Mouse (Mus musculus) hindbrain, embryonic 16.5 days (tissue): ENCODE measurements at regions not wholly inside any gene's neighbourhood (a gene's known extent, or its start where the extent isn't known, plus 50 kb on each side); places are given as distances from the start of the nearest gene placed in this dataset.

Experiments
- ATAC-seq: fragments of 200-750 bp; cut with Nextera tagmentation; 2 replicates; pipeline ENCODE4 v1.8.0; 2017; ENCODE audit warnings: moderate TSS enrichment, moderate library complexity
- H3K27ac ChIP-seq: fragments of 300-500 bp; sonication (generic); 2 replicates; pipeline ENCODE4 v1.5.1; 2014; ENCODE audit warnings: low read depth, mild to moderate bottlenecking, control low read depth, low read length, moderate library complexity
- H3K27me3 ChIP-seq: fragments of 300-500 bp; sonication (generic); replicated peaks from 2 replicates; pipeline ENCODE4 v1.6.1; 2014; ENCODE audit warnings: low read length; ENCODE audit not compliant: control insufficient read depth, insufficient read depth
- H3K36me3 ChIP-seq: fragments of 300-500 bp; sonication (generic); 2 replicates; pipeline ENCODE4 v1.6.1; 2014; ENCODE audit warnings: mild to moderate bottlenecking, low read length, moderate library complexity, mixed read lengths; ENCODE audit not compliant: control insufficient read depth, insufficient read depth
- H3K4me1 ChIP-seq: fragments of 300-500 bp; sonication (generic); 2 replicates; pipeline ENCODE4 v1.6.1; 2014; ENCODE audit warnings: low read depth, low read length; ENCODE audit not compliant: control insufficient read depth, insufficient read depth
- H3K4me2 ChIP-seq: fragments of 300-500 bp; sonication (generic); 2 replicates; pipeline ENCODE4 v1.6.1; 2014; ENCODE audit warnings: mild to moderate bottlenecking, low read length, control low read depth, moderate library complexity
- H3K4me3 ChIP-seq: fragments of 300-500 bp; sonication (generic); 2 replicates; pipeline ENCODE4 v1.5.1; 2014; ENCODE audit warnings: mild to moderate bottlenecking, low read length, control low read depth, moderate library complexity
- H3K9ac ChIP-seq: fragments of 300-500 bp; sonication (generic); 2 replicates; pipeline ENCODE4 v1.6.1; 2014; ENCODE audit warnings: low read depth, mild to moderate bottlenecking, control low read depth, low read length, moderate library complexity
- H3K9me3 ChIP-seq: fragments of 300-500 bp; sonication (generic); 2 replicates; pipeline ENCODE4 v1.6.1; 2014; ENCODE audit warnings: mild to moderate bottlenecking, low read length, moderate library complexity; ENCODE audit not compliant: control insufficient read depth
- WGBS: fragments of 180-500 bp; shearing (Covaris S2); extraction: QIAGEN DNeasy Blood & Tissue Kit; methylation state at CpG from one replicate; pipeline ENCODE4 v1.1.7; 2014; 5-methylcytosine and 5-hydroxymethylcytosine counted together

DNA sequence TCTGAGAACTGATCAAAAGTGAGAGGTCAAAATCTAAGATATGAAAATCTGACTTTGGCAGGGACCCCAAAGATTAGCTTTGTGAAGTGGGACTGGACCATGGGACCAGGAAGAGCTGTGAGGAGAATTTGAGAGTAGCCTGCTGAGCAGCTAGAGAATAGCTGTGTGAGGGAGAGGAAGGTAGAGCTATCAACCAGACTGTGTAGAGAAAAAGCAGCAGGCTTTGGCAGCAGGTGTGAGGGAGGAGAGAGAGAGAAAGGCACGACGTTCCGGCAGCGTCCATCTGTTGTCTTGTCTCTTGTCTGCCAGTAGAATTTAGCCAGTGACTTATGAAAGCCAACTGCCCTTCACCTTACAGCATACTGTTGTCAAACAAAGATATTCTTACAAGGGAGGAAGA is 412.1 kb downstream of the Slitrk2 start:
- Histone ChIP-seq H3K36me3 (no peaks in the 10 kb centered on the region), H3K9ac (no peak overlapping the region), H3K27ac (no peak overlapping the region), H3K4me3 (no peak overlapping the region), H3K4me2 (no peak overlapping the region), H3K9me3 (no peaks in the 10 kb centered on the region), H3K4me1 (no peaks in the 10 kb centered on the region), H3K27me3 (no peaks in the 10 kb centered on the region)
- WGBS = 66% methylated on average over 4 of the region's 4 CpGs
- peak; percentile 58; the same call in 1 of the 2 replicates for ATAC-seq

DNA sequence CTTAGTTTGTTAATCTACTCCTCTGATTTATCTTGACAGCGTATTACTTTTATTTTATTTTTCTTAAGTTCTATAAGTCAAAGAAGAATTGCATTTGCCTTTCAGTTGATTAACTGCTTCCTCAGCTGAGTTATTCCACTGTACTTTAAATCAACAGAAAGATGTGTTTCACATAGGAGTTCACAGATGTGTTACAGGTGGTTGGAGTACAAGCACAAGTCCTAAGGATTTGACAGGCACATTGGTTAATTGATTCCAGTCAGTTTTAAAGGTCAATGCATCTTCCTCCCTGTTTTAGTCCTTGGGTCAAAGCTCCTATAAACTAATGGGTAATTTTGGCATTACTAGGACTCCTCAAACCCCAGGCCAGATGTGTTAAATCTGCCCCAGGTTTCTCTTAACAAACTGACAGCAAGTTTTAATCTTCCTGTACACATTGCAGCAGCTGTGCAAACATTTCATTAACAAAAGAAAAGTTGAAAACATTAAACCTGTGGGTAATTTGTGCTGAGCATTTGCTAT is 413.5 kb downstream of the Slitrk2 start:
- Histone ChIP-seq H3K9me3 (no peaks in the 10 kb centered on the region), H3K4me2 (no peak overlapping the region), H3K27ac (no peak overlapping the region), H3K4me3 (no peak overlapping the region), H3K4me1 (no peaks in the 10 kb centered on the region), H3K9ac (no peak overlapping the region), H3K36me3 (no peaks in the 10 kb centered on the region), H3K27me3 (no peaks in the 10 kb centered on the region)
- ATAC-seq = no peak
- 86% methylated on average over 1 of the region's 1 CpGs for WGBS

DNA sequence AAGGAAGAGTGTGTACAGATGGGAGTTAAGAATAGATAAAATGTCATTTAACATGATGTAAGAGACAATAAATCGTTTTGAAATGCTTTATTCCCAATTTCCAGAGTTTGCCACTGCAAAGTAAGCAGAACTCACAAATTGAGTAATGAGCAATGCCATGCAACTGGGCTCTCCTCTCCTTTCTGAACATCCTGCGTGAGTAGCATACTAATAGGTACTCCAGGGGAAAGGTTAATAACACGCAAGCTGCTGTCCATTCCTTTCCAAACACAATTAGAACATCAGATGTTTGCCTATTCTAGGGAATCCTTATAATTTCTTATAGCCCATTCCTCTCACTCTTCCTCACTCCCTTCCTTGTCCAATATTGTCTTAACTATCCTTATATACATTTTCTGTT is 443.3 kb downstream of the Slitrk2 start:
- no peak overlapping the region for H3K4me2 ChIP-seq
- H3K9me3 ChIP-seq = 0 out of 2 replicates have a peak, but pooled peaks cover 2% of the 10 kb centered on the region
- H3K36me3 ChIP-seq = no peaks in the 10 kb centered on the region
- no peaks in the 10 kb centered on the region for H3K4me1 ChIP-seq
- no peaks in the 10 kb centered on the region for H3K27me3 ChIP-seq
- no peak overlapping the region for H3K27ac ChIP-seq
- H3K9ac ChIP-seq = no peak overlapping the region
- no peak for ATAC-seq
- 50% methylated on average over 3 of the region's 3 CpGs for WGBS
- no peak overlapping the region for H3K4me3 ChIP-seq
